Mouse (Mus musculus) stomach, postnatal 0 days (tissue): ENCODE results near the gene Dhrs7b. TPM values are rescaled to one million over a fixed set of nuclear protein-coding genes. Genes with fewer than 3 reads are reported as not detected.

ENCODE experiments used
- ATAC-seq: fragments of 200-750 bp; cut with Nextera tagmentation; 2 replicates; pipeline ENCODE4 v1.8.0; 2017; ENCODE audit not compliant: low FRiP score, low TSS enrichment
- DNase-seq: peaks from one replicate; pipeline ENCODE4 v3.0.0-alpha.2; 2016; ENCODE audit warnings: low spot score
- H3K27ac ChIP-seq: fragments of 300-500 bp; sonication (generic); replicated peaks from 2 replicates; pipeline ENCODE4 v1.5.1; 2014; ENCODE audit warnings: mild to moderate bottlenecking, control low read depth
- H3K27me3 ChIP-seq: fragments of 300-500 bp; sonication (generic); 2 replicates; pipeline ENCODE4 v1.6.1; 2014; ENCODE audit warnings: low read length; ENCODE audit not compliant: control insufficient read depth, insufficient read depth
- H3K36me3 ChIP-seq: fragments of 300-500 bp; sonication (generic); 2 replicates; pipeline ENCODE4 v1.6.1; 2014; ENCODE audit warnings: low read length, mixed read lengths; ENCODE audit not compliant: control insufficient read depth, insufficient read depth
- H3K4me1 ChIP-seq: fragments of 300-500 bp; sonication (generic); replicated peaks from 2 replicates; pipeline ENCODE4 v1.6.1; 2014; ENCODE audit warnings: antibody characterized with exemption; ENCODE audit not compliant: control insufficient read depth, insufficient read depth
- H3K4me2 ChIP-seq: fragments of 300-500 bp; sonication (generic); replicated peaks from 2 replicates; pipeline ENCODE4 v1.6.1; 2014; ENCODE audit warnings: low read depth, mild to moderate bottlenecking, control low read depth, moderate library complexity
- H3K4me3 ChIP-seq: fragments of 300-500 bp; sonication (generic); 2 replicates; pipeline ENCODE4 v1.5.1; 2014; ENCODE audit warnings: low read depth, low read length, control low read depth
- H3K9ac ChIP-seq: fragments of 300-500 bp; sonication (generic); 2 replicates; pipeline ENCODE4 v1.6.1; 2014; ENCODE audit warnings: mild to moderate bottlenecking, low read length, control low read depth, mixed read lengths
- H3K9me3 ChIP-seq: fragments of 300-500 bp; sonication (generic); 2 replicates; pipeline ENCODE4 v1.6.1; 2016; ENCODE audit warnings: low read length; ENCODE audit not compliant: control insufficient read depth
- CTCF ChIP-seq: IDR thresholded peaks from 2 replicates; pipeline ENCODE4 v1.5.1; 2016; ENCODE audit warnings: antibody characterized with exemption, low read depth, mild to moderate bottlenecking, moderate library complexity
- EP300 ChIP-seq: optimal IDR thresholded peaks from 2 replicates; pipeline ENCODE3; 2016; ENCODE audit warnings: antibody characterized with exemption
- WGBS: fragments of 180-500 bp; shearing (Covaris S2); extraction: QIAGEN DNeasy Blood & Tissue Kit; methylation state at CpG from one replicate; pipeline ENCODE4 v1.1.7; 2014; 5-methylcytosine and 5-hydroxymethylcytosine counted together
- polyA plus RNA-seq: library from polyadenylated mRNA; unstranded; fragments of >200 nt; fragmentation: Nextera tagmentation; extraction: Ambion mirVana; gene quantifications from 2 replicates; pipeline ENCODE4 v1.2.1, GENCODE M21; 2015

Gene Dhrs7b
- polyA plus RNA-seq, 1 experiment from 2014 or later, result 28.0 TPM

DNA sequence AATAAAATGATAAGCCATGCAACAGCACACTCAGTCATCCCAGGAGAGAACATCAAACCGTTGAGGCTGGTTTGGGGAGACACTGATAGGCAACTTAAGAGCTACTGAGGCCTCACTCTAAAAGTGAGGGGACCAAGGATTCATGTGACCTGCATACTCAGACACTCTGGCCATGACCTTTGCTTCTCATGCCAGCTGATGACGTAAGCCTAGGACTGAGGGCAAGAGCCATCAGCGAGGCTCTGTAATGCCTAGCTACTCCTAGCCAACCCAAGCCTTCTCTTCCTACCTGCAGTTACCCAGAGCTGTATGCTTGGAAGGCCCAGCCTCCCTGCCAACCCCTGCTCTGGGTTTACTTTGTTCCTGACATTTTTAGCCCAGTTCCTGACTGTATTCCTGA lies 31.6 kb downstream of the Dhrs7b start:
- peaks cover 25% of the 10 kb centered on the region for H3K36me3 ChIP-seq
- TF ChIP-seq EP300, result no peak
- no peak for TF ChIP-seq CTCF
- H3K27me3 ChIP-seq, result no peaks in the 10 kb centered on the region

DNA sequence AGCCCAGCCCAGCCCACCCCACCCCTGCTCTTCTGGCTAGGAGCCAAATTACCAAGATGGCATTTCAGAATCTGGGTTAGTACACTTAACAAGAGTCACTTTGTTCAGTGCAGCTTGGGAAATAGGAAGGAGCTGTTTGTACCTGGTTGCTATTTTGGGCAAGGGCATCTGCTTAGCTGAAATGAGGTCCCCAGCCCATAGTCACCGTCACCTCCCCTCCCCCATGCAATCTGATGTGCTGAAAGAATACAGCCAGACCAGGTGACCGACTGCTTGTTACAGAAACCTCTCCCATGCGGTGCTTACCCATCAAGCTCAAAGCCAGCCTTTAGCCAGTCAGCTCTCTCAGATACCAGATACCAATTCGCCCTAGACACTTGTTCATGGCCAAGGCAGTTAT lies 32.8 kb downstream of the Dhrs7b start:
- Histone ChIP-seq H3K9ac (no peak overlapping the region), H3K4me2 (no peak overlapping the region), H3K9me3 (no peaks in the 10 kb centered on the region), H3K4me1 (no peaks in the 10 kb centered on the region), H3K36me3 (peaks cover 25% of the 10 kb centered on the region), H3K27me3 (no peaks in the 10 kb centered on the region), H3K27ac (no peak overlapping the region), H3K4me3 (no peak overlapping the region)
- no peak for TF ChIP-seq EP300
- TF ChIP-seq CTCF, result no peak
- DNase-seq (no peak), ATAC-seq (no peak)
- 79% methylated on average over 4 of the region's 4 CpGs for WGBS

More for the DNA sequence above, 31.6 kb downstream of the Dhrs7b start:
- Histone ChIP-seq H3K9me3 (no peaks in the 10 kb centered on the region), H3K9ac (no peak overlapping the region), H3K4me2 (no peak overlapping the region), H3K4me3 (no peak overlapping the region), H3K27ac (no peak overlapping the region), H3K4me1 (no peaks in the 10 kb centered on the region)
- DNase-seq (no peak), ATAC-seq (0 out of 2 replicates have a peak, but pooled peaks have one; percentile 22)
- WGBS, result 72% methylated on average over 3 of the region's 3 CpGs

- Histone ChIP-seq H3K27me3 (no peaks in the 10 kb centered on the region), H3K27ac (no peak overlapping the region), H3K36me3 (peaks cover 23% of the 10 kb centered on the region), H3K9me3 (no peaks in the 10 kb centered on the region), H3K4me1 (no peaks in the 10 kb centered on the region), H3K4me3 (no peak overlapping the region), H3K4me2 (no peak overlapping the region), H3K9ac (no peak overlapping the region)
- no peak for DNase-seq
- ATAC-seq, result no peak
- WGBS, result 84% methylated on average over 2 of the region's 2 CpGs
- TF ChIP-seq CTCF, result no peak
- TF ChIP-seq EP300, result no peak
Observed at GRCm38 (mm10) chr11:60864166-60864565, 33.7 kb downstream of the Dhrs7b start.

DNA sequence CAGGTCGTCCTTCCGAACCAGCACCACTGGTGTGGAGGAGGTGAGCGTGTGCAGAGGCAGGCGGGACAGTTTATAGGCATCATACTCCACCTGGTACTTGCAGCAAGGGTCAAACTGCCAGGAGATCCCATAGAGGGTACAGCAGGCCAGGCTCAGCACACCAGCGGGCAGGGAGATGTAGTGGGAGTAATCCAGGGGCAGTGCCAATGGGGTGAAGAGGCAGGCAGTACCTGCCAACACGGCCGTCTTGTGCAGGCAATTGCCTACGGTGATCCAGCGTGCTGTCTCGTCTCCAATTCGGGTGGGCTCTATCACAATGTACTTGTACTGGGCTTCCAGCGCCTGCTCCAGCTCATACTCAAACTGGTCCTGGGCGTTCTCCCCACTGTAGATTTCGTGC lies 34.5 kb downstream of the Dhrs7b start:
- 75% methylated on average over 14 of the region's 14 CpGs for WGBS
- TF ChIP-seq CTCF (no peak), EP300 (no peak)
- Histone ChIP-seq H3K4me1 (no peaks in the 10 kb centered on the region), H3K27me3 (no peaks in the 10 kb centered on the region), H3K9me3 (no peaks in the 10 kb centered on the region), H3K4me3 (no peak overlapping the region), H3K9ac (no peak overlapping the region), H3K4me2 (no peak overlapping the region), H3K27ac (no peak overlapping the region), H3K36me3 (peaks cover 23% of the 10 kb centered on the region)
- ATAC-seq (no peak), DNase-seq (no peak)

GRCm38 (mm10) chr11:60866021-60866420 lies 35.6 kb downstream of the Dhrs7b start:
- DNase-seq (no peak), ATAC-seq (no peak)
- H3K27me3 ChIP-seq, result no peaks in the 10 kb centered on the region
- no peak overlapping the region for H3K9ac ChIP-seq
- TF ChIP-seq EP300 (no peak), CTCF (no peak)
- 49% methylated on average over 2 of the region's 2 CpGs for WGBS
- no peaks in the 10 kb centered on the region for H3K4me1 ChIP-seq
- H3K27ac ChIP-seq, result no peak overlapping the region
- peaks cover 23% of the 10 kb centered on the region for H3K36me3 ChIP-seq
- H3K4me2 ChIP-seq, result no peak overlapping the region
- H3K4me3 ChIP-seq, result no peak overlapping the region
- no peaks in the 10 kb centered on the region for H3K9me3 ChIP-seq

DNA sequence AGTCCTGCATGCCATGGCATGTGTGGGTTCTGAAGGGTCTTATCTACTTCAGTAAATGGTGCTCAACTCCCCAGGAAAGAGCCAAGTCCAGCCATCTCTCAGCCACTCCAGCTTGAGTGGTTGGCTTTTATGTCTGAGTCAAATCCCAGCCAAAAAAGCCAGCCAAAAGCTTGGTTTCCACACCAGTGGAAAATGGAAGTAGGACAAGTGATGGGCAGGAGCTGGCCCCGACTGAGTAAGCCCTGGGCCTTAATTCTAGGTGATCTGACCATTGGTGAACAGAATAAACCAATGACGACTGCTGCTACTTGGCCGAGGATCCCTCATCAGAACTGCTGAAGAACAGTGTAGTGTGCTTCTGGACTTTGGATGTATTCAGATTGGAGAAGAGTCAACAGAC lies 37.0 kb downstream of the Dhrs7b start:
- no peaks in the 10 kb centered on the region for H3K4me1 ChIP-seq
- H3K4me3 ChIP-seq, result no peak overlapping the region
- H3K27me3 ChIP-seq, result no peaks in the 10 kb centered on the region
- H3K4me2 ChIP-seq, result no peak overlapping the region
- TF ChIP-seq CTCF (no peak), EP300 (no peak)
- H3K9me3 ChIP-seq, result no peaks in the 10 kb centered on the region
- no peak overlapping the region for H3K9ac ChIP-seq
- 84% methylated on average over 3 of the region's 3 CpGs for WGBS
- H3K27ac ChIP-seq, result no peak overlapping the region
- ATAC-seq (no peak), DNase-seq (no peak)
- peaks cover 18% of the 10 kb centered on the region for H3K36me3 ChIP-seq
